In genomic region chr12:31184217-31184975, GRCm38 (mm10) we compare ENCODE assay signal across 9 mouse cellular contexts. TPM values are rescaled to one million over a fixed set of nuclear protein-coding genes. Genes with fewer than 3 reads are reported as not detected.
DNase-seq lines count a peak whose midpoint lies in the region; ATAC-seq and TF ChIP-seq lines count a peak whose summit lies in the region.
"Had no signal": no experiment of that assay in that cellular context is flagged by ENCODE, and none has a peak within 500 bp of the region (broad histone marks: within the 10 kb centered on the region; RNA-seq: fewer than 3 reads in every experiment).

No protein-coding gene starts in this region.

- H3K36me3 ChIP-seq in hindbrain, embryonic 14.5 days (replicated peaks; ENCODE audit: control insufficient read depth, insufficient read depth) = no peaks in the 10 kb centered on the region
- H3K36me3 ChIP-seq in hindbrain, embryonic 12.5 days = no peaks in the 10 kb centered on the region
- no peaks in the 10 kb centered on the region for H3K36me3 ChIP-seq in embryonic facial prominence, embryonic 15.5 days
- H3K36me3 ChIP-seq in midbrain, postnatal 0 days (ENCODE audit: insufficient read depth, low read length) = no peaks in the 10 kb centered on the region

- WGBS in hindbrain, embryonic 14.5 days = 61% methylated on average over 11 of the region's 11 CpGs
- 67% methylated on average over 11 of the region's 11 CpGs for WGBS in hindbrain, embryonic 12.5 days
- 24% methylated on average over 11 of the region's 11 CpGs for WGBS in embryonic facial prominence, embryonic 15.5 days
- WGBS in midbrain, postnatal 0 days = 56% methylated on average over 11 of the region's 11 CpGs

- DNase-seq in hindbrain, embryonic 14.5 days (ENCODE audit: low spot score) = no peak
- peak; percentile 59 to 65 for DNase-seq in heart, postnatal 36 days
- peak; percentile 65 for DNase-seq in lung, postnatal 14 days
- DNase-seq in cerebellum, postnatal 36 days = no peak
- no peak for DNase-seq in midbrain, postnatal 0 days (ENCODE audit: low spot score)
- DNase-seq in embryo, embryonic 10.5 days (ENCODE audit: low spot score) = no peak

- no peaks in the 10 kb centered on the region for H3K27me3 ChIP-seq in hindbrain, embryonic 14.5 days (ENCODE audit: control insufficient read depth, insufficient read depth, low read length)
- no peaks in the 10 kb centered on the region for H3K27me3 ChIP-seq in hindbrain, embryonic 12.5 days
- H3K27me3 ChIP-seq in embryonic facial prominence, embryonic 15.5 days = no peaks in the 10 kb centered on the region
- no peaks in the 10 kb centered on the region for H3K27me3 ChIP-seq in midbrain, postnatal 0 days (ENCODE audit: insufficient read depth, low read length)
- H3K27me3 ChIP-seq: CH12.LX had no signal

- 0 out of 2 replicates have a peak, but pooled peaks cover 5% of the 10 kb centered on the region for H3K4me1 ChIP-seq in hindbrain, embryonic 14.5 days (replicated peaks; ENCODE audit: control insufficient read depth, insufficient read depth, low read length)
- H3K4me1 ChIP-seq in hindbrain, embryonic 12.5 days = peaks cover 4% of the 10 kb centered on the region; the same call in 1 of the 2 replicates
- H3K4me1 ChIP-seq in embryonic facial prominence, embryonic 15.5 days = peaks cover 32% of the 10 kb centered on the region
- 0 out of 2 replicates have a peak, but pooled peaks cover 5% of the 10 kb centered on the region for H3K4me1 ChIP-seq in midbrain, postnatal 0 days (ENCODE audit: insufficient read depth, low read length)

- no peak overlapping the region for H3K9ac ChIP-seq in hindbrain, embryonic 14.5 days
- H3K9ac ChIP-seq in hindbrain, embryonic 12.5 days = no peak overlapping the region
- no peak overlapping the region for H3K9ac ChIP-seq in embryonic facial prominence, embryonic 15.5 days
- no peak overlapping the region for H3K9ac ChIP-seq in midbrain, postnatal 0 days (replicated peaks; ENCODE audit: low read length, poor library complexity, severe bottlenecking)

- H3K9me3 ChIP-seq in hindbrain, embryonic 14.5 days (ENCODE audit: control insufficient read depth, low read length) = no peaks in the 10 kb centered on the region
- H3K9me3 ChIP-seq in hindbrain, embryonic 12.5 days (replicated peaks) = no peaks in the 10 kb centered on the region
- no peaks in the 10 kb centered on the region for H3K9me3 ChIP-seq in embryonic facial prominence, embryonic 15.5 days (replicated peaks)
- H3K9me3 ChIP-seq in midbrain, postnatal 0 days (ENCODE audit: low read length) = no peaks in the 10 kb centered on the region

- ATAC-seq in hindbrain, embryonic 14.5 days (ENCODE audit: low FRiP score) = 0 out of 2 replicates have a peak, but pooled peaks have one; percentile 57
- ATAC-seq in hindbrain, embryonic 12.5 days (ENCODE audit: low FRiP score) = no peak
- peak; percentile 62 for ATAC-seq in embryonic facial prominence, embryonic 15.5 days (ENCODE audit: insufficient number of reproducible peaks, low FRiP score, low TSS enrichment, low read depth)
- no peak for ATAC-seq in midbrain, postnatal 0 days (ENCODE audit: low FRiP score)

- intact Hi-C loops in heart, postnatal 36 days (cut with DNase I) = loop anchor here (1.0 kb wide), 1 partner anchor 12 kb away; no protein-coding TSS in a partner anchor

- no peak overlapping the region for H3K4me2 ChIP-seq in hindbrain, embryonic 14.5 days (replicated peaks)
- H3K4me2 ChIP-seq in hindbrain, embryonic 12.5 days (replicated peaks) = no peak overlapping the region
- no peak overlapping the region for H3K4me2 ChIP-seq in embryonic facial prominence, embryonic 15.5 days (replicated peaks)
- no peak overlapping the region for H3K4me2 ChIP-seq in midbrain, postnatal 0 days (ENCODE audit: low read depth, low read length, poor library complexity, severe bottlenecking)

- H3K27ac ChIP-seq in hindbrain, embryonic 14.5 days = no peak overlapping the region
- H3K27ac ChIP-seq in hindbrain, embryonic 12.5 days = no peak overlapping the region; the same call in 1 of the 2 replicates
- H3K27ac ChIP-seq in embryonic facial prominence, embryonic 15.5 days (replicated peaks) = peak overlapping the region; percentile 80
- no peak overlapping the region for H3K27ac ChIP-seq in midbrain, postnatal 0 days (ENCODE audit: low read depth, low read length)

- no peak overlapping the region for H3K4me3 ChIP-seq in hindbrain, embryonic 14.5 days (replicated peaks; ENCODE audit: low read length)
- H3K4me3 ChIP-seq in hindbrain, embryonic 12.5 days = no peak overlapping the region
- H3K4me3 ChIP-seq in embryonic facial prominence, embryonic 15.5 days (replicated peaks) = no peak overlapping the region
- no peak overlapping the region for H3K4me3 ChIP-seq in midbrain, postnatal 0 days (ENCODE audit: low read depth, low read length)

- no peak for TF ChIP-seq CTCF in midbrain, postnatal 0 days (IDR thresholded peaks at IDR 0.05)

RNA-seq across cellular contexts. Expression of gene Gm6993, which starts 56.2 kb away (rescaled TPM):
- polyA plus RNA-seq in hindbrain, embryonic 14.5 days (2014; fragmentation: Nextera tagmentation; extraction: Ambion mirVana) = not detected in 2 replicates
- polyA plus RNA-seq in hindbrain, embryonic 12.5 days (2016; fragmentation: Nextera tagmentation; extraction: Ambion mirVana) = not detected in 2 replicates
- not detected in 2 replicates for polyA plus RNA-seq in embryonic facial prominence, embryonic 15.5 days (2015; fragmentation: Nextera tagmentation; extraction: Ambion mirVana)
- total RNA-seq in heart, postnatal 36 days (2021) = not detected
- not detected in 2 replicates for total RNA-seq in midbrain, postnatal 0 days (2014; rRNA removed)
- not detected in 2 replicates for polyA plus RNA-seq in midbrain, postnatal 0 days (2015; fragmentation: Nextera tagmentation; extraction: Ambion mirVana)
- total RNA-seq: CH12.LX had no signal

Comparison
In these comparisons a context has a peak if more than half of its experiments do, and no peak if none do; other contexts are left out.
1. ATAC-seq: peak in hindbrain, embryonic 14.5 days (single experiment) and embryonic facial prominence, embryonic 15.5 days (single experiment); none in hindbrain, embryonic 12.5 days (single experiment) and midbrain, postnatal 0 days (single experiment).
2. DNase-seq: peak in heart, postnatal 36 days (2 of 2) and lung, postnatal 14 days (single experiment); none in hindbrain, embryonic 14.5 days (single experiment), cerebellum, postnatal 36 days (0 of 2), midbrain, postnatal 0 days (single experiment) and embryo, embryonic 10.5 days (single experiment).